Mouse (Mus musculus) heart, adult 2 months (tissue): ENCODE data around the gene Crk. TPM values are rescaled to one million over a fixed set of nuclear protein-coding genes. Genes with fewer than 3 reads are reported as not detected.

ENCODE experiments used
- DNase-seq, 2 experiments: peaks; one replicate each; pipeline ENCODE4 v3.0.0; 2021
- H3K27ac ChIP-seq: fragments of 200-600 bp; 2 replicates; pipeline ENCODE4 v1.8.1; 2022
- H3K27me3 ChIP-seq: fragments of 200-500 bp; 2 replicates; pipeline ENCODE4 v1.6.1; 2012; ENCODE audit warnings: mild to moderate bottlenecking, low read length, inconsistent platforms, mixed read lengths; ENCODE audit not compliant: control insufficient read depth, insufficient read depth
- H3K36me3 ChIP-seq: fragments of 200-500 bp; 2 replicates; pipeline ENCODE4 v1.6.1; 2012; ENCODE audit warnings: low read length, inconsistent platforms; ENCODE audit not compliant: control insufficient read depth, insufficient read depth
- H3K4me1 ChIP-seq: fragments of 200-500 bp; 2 replicates; pipeline ENCODE4 v1.6.1; 2011; ENCODE audit warnings: low read length; ENCODE audit not compliant: control insufficient read depth, insufficient read depth
- H3K4me3 ChIP-seq: fragments of 200-600 bp; 2 replicates; pipeline ENCODE4 v1.8.1; 2022
- H3K79me2 ChIP-seq: fragments of 200-500 bp; replicated peaks from 2 replicates; pipeline ENCODE4 v1.6.1; 2012; ENCODE audit warnings: mild to moderate bottlenecking, inconsistent platforms, low read length, moderate library complexity, mixed read lengths; ENCODE audit not compliant: control insufficient read depth, insufficient read depth
- H3K9ac ChIP-seq: fragments of 200-500 bp; 2 replicates; pipeline ENCODE4 v1.6.1; 2012; ENCODE audit warnings: low read depth, mild to moderate bottlenecking, control low read depth, inconsistent platforms, low read length, mixed read lengths
- CTCF ChIP-seq: fragments of 200-600 bp; IDR thresholded peaks from 2 replicates; pipeline ENCODE4 v1.8.1; 2022; ENCODE audit warnings: antibody characterized with exemption, mild to moderate bottlenecking, moderate library complexity
- EP300 ChIP-seq: fragments of 200-500 bp; IDR thresholded peaks from 2 replicates; pipeline ENCODE4 v1.6.1; 2011; ENCODE audit warnings: low read depth, low read length, control low read depth; ENCODE audit not compliant: insufficient read depth
- POLR2A ChIP-seq: fragments of 200-500 bp; IDR thresholded peaks from 2 replicates; pipeline ENCODE4 v1.6.1; 2011; ENCODE audit warnings: mild to moderate bottlenecking, low read depth, low read length, control low read depth; ENCODE audit not compliant: insufficient read depth
- WGBS: fragments of 180-500 bp; shearing (Covaris S2); methylation state at CpG from one replicate; pipeline ENCODE4 v1.1.7; 2018; 5-methylcytosine and 5-hydroxymethylcytosine counted together
- intact Hi-C: fragments of 180-260 bp; cut with DNase I; formaldehyde crosslinking; loops from one replicate; pipeline ENCODE4 v1.15.1; 2025
- polyA plus RNA-seq: library from polyadenylated mRNA; depleted of rRNA; stranded (reverse); fragments of >200 nt; gene quantifications from 2 replicates; pipeline ENCODE4 v1.2.3, GENCODE M21; 2012
- total RNA-seq, 2 experiments: library from RNA; stranded (reverse); gene quantifications; 2 replicates each; pipeline ENCODE4 v1.2.3; 2021

Crk gene
- total and polyA plus RNA-seq, 3 experiments = 27.6 to 90.3 (median 82.9) TPM

- Histone ChIP-seq H3K27ac (peak overlapping the region; percentile 99), H3K79me2 (no peaks in the 10 kb centered on the region), H3K27me3 (no peaks in the 10 kb centered on the region), H3K4me1 (peaks cover 32% of the 10 kb centered on the region), H3K36me3 (peaks cover under 1% of the 10 kb centered on the region; the same call in 1 of the 2 replicates), H3K9ac (peak overlapping the region; percentile 72), H3K4me3 (peak overlapping the region; percentile 48)
- intact Hi-C loops = loop anchor here (2.0 kb wide), 1 partner anchor 79 kb away; the partner anchor contains the start of gene Ywhae
- 1% methylated on average over 38 of the region's 45 CpGs for WGBS
- peak; percentile 40; the same call in 1 of the 2 replicates for TF ChIP-seq EP300
- TF ChIP-seq CTCF = no peak
- peak; percentile 67 for TF ChIP-seq POLR2A
- peak; percentile 89 to 91 for DNase-seq
Measured at GRCm38 (mm10) chr11:75653781-75654470, 25.1 kb upstream of the Crk start.

DNA sequence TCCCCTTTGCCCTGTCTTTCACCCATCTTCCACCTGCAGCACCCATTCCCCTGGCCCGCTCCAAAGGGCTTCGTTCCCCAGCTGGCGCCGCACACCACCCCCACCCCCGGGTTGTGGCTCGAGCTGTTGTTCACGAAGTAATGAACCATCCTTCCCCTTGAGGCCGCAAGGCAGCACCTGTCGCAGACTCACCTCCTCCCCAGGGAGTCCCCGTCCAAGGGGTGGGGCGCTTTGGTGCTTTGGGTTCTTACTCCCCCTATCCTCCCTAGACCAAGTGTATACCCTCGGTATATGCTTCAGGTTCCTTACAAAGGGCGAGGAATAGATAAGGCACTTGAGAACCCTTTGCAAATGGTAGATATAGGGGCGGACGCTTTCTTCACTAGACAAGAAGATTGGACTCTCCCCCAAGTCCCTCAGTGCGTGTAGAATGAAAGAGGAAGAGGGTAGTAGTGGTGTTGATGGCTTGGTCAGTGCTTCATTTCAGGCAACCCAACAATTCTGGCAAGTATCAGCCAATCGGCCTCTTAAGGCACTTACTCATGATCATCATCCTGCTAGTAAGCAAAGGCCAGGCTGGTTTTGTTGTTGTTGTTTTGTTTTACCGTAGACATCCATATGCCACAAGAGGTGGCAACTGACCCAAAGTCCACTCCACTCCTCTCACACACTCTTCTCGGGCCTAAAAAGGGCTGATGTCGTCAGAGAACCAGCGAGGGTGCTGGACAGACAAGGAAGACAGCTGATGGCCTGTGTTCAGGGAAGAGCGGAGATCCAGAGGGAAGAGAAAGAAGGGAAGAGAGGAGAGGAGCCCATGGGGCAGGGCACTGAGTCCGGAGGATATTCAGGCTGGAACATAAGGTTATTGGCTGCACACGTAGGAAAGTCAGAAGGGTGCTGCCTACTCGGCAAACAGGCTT, 24.3 kb upstream of the Crk start:
- H3K27me3 ChIP-seq = no peaks in the 10 kb centered on the region

DNA sequence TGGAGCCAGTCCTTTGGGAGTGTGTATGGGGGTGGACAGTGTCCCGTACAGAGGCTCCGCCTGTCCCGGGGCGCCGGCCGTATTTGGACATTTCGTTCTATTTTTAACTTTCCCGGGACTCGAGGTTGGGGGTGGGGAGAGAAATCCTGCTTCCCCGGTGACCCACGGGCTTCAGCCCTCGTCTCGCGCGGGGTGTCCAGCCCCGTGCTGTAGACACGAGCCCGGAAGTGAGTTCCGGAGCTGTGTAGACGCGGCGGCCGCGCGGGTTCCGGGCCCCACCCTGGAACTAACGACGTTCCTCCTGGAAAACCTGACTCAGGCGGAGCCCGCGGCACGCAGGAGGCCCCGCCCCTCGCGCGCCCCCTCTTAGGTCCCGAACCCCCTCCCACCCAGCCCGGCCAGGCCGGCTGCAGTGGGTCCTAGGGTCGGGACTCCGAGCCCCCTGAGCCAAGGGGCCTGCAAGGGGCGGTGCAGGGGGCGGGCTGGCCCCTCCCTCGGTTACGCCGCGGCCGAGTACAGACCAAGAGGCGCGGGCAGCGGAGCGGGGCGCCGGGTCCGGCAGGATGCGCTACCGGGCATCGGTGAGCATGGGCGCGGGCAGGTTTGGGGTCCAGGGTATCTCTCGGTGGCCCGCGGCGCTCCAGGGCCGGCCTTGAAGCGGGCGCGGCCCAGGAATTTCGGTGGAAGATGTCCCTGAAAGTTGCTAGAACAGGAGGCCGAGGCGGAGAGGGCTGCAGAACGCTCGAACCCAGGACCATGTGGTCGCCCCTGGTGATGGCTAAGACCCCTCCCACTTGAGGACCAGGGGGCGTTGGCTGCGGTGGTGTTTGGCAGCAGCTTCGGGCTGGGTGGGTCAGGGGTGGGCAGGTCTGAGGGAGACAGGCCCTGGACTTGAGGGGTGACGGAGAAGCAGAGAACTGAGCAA, 23.2 kb upstream of the Crk start:
- peak; percentile 52; the same call in 1 of the 2 replicates for TF ChIP-seq EP300
- TF ChIP-seq CTCF = no peak
- peak; percentile 60 for TF ChIP-seq POLR2A
- Histone ChIP-seq H3K4me3 (peak overlapping the region; percentile 62), H3K36me3 (peaks cover 2% of the 10 kb centered on the region; the same call in 1 of the 2 replicates), H3K4me1 (peaks cover 26% of the 10 kb centered on the region), H3K79me2 (no peaks in the 10 kb centered on the region), H3K9ac (peak overlapping the region; percentile 74), H3K27me3 (no peaks in the 10 kb centered on the region), H3K27ac (peak overlapping the region; percentile 99)
- intact Hi-C loops = loop anchor here (2.0 kb wide), 2 partner anchors 23 to 77 kb away; partner anchors contain the start of genes Crk and Ywhae
- DNase-seq = peak; percentile 90 to 92
- WGBS = under 1% methylated on average over 78 of the region's 78 CpGs

More for the DNA sequence above, 24.3 kb upstream of the Crk start:
- peak overlapping the region; percentile 62 for H3K4me3 ChIP-seq
- intact Hi-C loops = loop anchor here (2.0 kb wide), 1 partner anchor 78 kb away; the partner anchor contains the start of gene Ywhae
- peak; percentile 54 to 75 for DNase-seq
- H3K79me2 ChIP-seq = no peaks in the 10 kb centered on the region
- peak overlapping the region; percentile 99 for H3K27ac ChIP-seq
- no peak for TF ChIP-seq POLR2A
- no peak for TF ChIP-seq EP300
- TF ChIP-seq CTCF = no peak
- peaks cover 28% of the 10 kb centered on the region for H3K4me1 ChIP-seq
- peak overlapping the region; percentile 74 for H3K9ac ChIP-seq
- WGBS = 48% methylated on average over 25 of the region's 25 CpGs
- peaks cover 2% of the 10 kb centered on the region; the same call in 1 of the 2 replicates for H3K36me3 ChIP-seq

DNA sequence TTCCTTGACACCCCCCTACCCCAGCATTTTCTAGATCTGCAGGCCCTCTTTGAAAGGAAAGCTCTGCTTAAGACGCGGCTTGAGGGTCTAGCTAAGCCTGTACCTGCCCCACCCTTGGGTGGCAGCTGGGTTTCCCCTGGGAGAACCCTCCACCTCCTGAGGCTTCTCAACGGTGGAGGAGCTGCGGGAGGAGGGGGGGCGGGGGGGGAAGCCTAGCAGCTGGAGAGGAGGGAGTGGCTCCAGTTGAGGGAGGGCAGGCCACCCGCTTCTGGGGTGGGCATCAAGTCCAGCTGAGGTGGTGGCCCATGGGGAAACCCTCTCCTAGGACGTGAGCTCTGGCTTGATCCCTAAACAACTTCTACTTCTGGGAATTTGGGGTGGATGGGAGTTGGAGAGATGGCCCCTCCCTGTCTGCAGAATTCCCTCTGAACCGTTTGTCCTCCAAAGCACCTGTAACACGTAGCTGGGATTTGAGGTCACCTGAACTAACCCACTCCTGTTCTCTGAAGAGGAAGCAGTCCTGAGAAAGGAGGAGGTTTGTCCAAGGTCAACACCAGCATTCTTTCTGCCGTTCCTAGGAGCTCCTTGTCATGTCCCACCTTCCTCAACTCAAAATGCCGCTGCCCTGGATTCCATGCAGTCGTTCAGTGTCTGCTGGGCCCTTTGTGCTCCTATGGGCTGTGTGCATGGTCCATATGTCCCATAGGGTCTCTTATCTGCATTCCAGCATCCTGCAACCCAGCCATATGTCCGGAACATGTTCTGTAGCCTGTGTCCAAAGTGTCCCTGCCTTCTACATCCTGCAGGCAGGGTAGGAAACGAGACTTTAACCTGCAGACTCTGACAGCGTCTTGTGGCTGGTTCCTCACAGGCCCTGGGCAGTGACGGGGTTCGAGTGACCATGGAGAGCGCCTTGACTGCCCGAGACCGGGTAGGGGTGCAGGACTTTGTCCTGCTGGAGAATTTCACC, 22.2 kb upstream of the Crk start:
- no peak for TF ChIP-seq EP300
- TF ChIP-seq POLR2A = no peak
- no peak for TF ChIP-seq CTCF
- peaks cover 26% of the 10 kb centered on the region for H3K4me1 ChIP-seq
- peaks cover 2% of the 10 kb centered on the region; the same call in 1 of the 2 replicates for H3K36me3 ChIP-seq
- H3K4me3 ChIP-seq = peak overlapping the region; percentile 62
- peak; percentile 40 to 46 for DNase-seq
- peak overlapping the region; percentile 74 for H3K9ac ChIP-seq
- 41% methylated on average over 20 of the region's 20 CpGs for WGBS
- intact Hi-C loops = loop anchor here (2.0 kb wide), 1 partner anchor 22 kb away; the partner anchor contains the start of gene Crk
- no peaks in the 10 kb centered on the region for H3K79me2 ChIP-seq
- H3K27me3 ChIP-seq = no peaks in the 10 kb centered on the region
- H3K27ac ChIP-seq = peak overlapping the region; percentile 99
